Mouse (Mus musculus): Measurements from ENCODE around the gene Sertad4. TPM values are rescaled to one million over a fixed set of nuclear protein-coding genes. Genes with fewer than 3 reads are reported as not detected.

The Sertad4 gene
- polyA plus RNA-seq, 1 experiment from 2014 or later = 12.3 TPM

DNA sequence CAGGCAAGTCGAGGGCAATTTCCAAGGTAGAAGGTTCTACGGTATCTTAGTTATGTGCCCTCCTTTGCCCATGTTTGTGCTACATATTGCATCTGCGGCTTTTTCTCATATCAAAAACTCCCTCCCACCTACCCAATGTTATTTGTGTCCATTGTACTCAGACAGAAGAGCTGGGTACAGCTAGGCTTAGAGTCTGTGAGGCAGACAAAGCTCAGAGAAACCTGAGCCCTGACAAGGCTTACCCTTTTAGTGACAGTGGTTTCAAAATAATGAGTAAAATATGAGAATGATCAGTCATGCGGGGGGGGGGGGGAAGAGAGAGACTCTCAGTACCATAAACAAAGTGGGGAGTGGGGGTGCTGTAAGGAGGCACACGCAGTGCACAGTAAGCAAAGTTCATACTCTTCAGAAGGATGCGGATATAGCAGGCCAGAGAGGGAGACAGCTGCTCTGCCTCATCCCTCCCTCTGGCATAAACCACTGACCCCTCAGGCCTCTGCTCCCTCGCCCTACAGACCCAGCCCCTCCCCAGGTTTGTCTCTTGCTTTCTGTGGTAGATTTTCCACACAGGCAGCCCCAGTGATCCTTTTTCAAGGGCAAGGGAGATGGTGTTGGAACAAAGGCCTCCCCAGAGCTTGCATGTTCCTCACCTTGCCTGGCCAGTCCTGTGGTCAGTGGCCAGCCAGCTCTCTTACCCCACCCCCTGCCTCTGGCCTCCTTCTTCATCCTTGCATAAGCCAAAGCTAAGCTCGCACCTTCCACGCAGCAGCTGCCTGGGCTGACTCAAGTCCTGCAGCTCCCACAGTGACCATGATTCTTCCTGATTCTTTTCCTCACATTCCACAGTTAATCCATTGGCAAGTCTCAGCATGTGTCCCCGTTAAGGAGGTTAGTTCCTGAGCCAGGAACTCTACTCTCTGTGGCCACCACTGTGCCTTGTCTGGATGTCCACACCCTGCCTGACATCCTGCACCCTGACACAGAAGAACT lies 49.1 kb downstream of the Sertad4 start:
- Histone ChIP-seq H3K27me3 (no peaks in the 10 kb centered on the region), H3K9me3 (replicated peaks) (no peaks in the 10 kb centered on the region), H3K4me3 (no peak overlapping the region), H3K36me3 (no peaks in the 10 kb centered on the region), H3K4me2 (no peak overlapping the region), H3K9ac (no peak overlapping the region), H3K27ac (peak overlapping the region; percentile 45; the same call in 1 of the 2 replicates), H3K4me1 (replicated peaks) (peaks cover 8% of the 10 kb centered on the region)
- ATAC-seq (replicated peaks; ENCODE audit: insufficient number of reproducible peaks, insufficient read depth, low FRiP score, low read depth) = peak; percentile 58
- WGBS = 60% methylated on average over 9 of the region's 10 CpGs

DNA sequence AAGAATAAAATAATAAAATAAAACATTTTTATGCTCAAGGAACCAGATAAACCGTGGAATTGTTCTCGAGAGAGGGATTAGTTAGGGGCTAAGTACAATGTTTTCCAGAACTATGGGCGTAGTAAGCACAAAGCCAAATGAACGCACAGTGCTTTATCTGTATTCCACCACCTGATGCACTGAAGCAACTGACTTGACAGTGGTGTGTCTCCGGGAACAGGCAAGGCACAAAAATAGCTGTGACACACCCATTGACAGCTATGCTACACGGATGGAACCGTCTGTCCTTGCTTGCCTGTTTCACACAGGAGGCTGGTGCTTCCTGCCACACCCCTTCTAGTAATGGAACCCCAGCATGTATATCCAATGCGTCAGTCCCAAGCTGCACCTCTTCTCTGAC lies 55.2 kb downstream of the Sertad4 start:
- H3K9me3 ChIP-seq (replicated peaks) = no peaks in the 10 kb centered on the region
- no peaks in the 10 kb centered on the region for H3K36me3 ChIP-seq
- H3K4me3 ChIP-seq = no peak overlapping the region
- no peak overlapping the region for H3K27ac ChIP-seq
- no peaks in the 10 kb centered on the region for H3K27me3 ChIP-seq
- peaks cover 34% of the 10 kb centered on the region for H3K4me1 ChIP-seq (replicated peaks)
- WGBS = 72% methylated on average over 8 of the region's 8 CpGs
- H3K4me2 ChIP-seq = no peak overlapping the region
- no peak overlapping the region for H3K9ac ChIP-seq
- ATAC-seq (replicated peaks; ENCODE audit: insufficient number of reproducible peaks, insufficient read depth, low FRiP score, low read depth) = no peak

DNA sequence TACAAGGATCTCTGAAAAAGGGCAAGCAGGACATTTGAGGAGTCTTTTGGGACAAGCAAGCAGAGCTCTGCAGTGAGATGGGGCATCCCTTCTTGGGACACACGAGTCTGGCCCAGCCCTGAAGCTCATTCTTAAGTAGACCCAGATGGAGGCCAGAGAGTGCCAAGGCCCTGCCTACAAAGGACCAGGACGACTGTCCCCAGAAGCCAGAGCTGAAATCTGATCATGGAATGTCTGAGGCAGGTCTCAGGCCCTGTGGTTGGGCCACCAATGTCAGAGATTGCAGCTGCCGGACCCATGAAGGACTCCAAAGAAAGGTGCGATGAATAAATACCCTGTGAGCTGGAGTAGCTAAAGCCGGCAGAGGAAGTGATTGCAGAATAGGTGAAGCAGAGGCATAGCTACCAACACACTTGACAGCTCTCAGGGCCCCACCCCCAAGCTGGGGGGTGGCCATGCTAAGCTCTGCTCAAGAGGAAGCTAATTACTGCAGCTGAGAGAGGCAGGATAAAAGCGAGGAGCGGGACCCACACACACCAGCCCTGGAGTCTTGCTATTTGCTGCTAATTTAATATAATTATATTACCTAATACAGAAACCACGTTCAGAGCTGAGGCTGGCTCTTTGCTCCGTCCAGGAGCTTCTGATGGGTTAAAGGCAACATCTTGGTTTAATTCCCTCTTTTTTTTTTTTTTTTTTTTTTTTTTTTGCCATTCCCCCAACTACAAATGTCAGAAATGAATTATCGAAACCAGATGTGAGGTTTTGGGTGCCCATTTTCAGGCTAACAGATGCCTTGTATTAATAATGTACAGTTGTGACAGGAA lies 56.2 kb downstream of the Sertad4 start:
- H3K9ac ChIP-seq = no peak overlapping the region
- WGBS = 43% methylated on average over 10 of the region's 10 CpGs
- no peak for ATAC-seq (replicated peaks; ENCODE audit: insufficient number of reproducible peaks, insufficient read depth, low FRiP score, low read depth)

DNA sequence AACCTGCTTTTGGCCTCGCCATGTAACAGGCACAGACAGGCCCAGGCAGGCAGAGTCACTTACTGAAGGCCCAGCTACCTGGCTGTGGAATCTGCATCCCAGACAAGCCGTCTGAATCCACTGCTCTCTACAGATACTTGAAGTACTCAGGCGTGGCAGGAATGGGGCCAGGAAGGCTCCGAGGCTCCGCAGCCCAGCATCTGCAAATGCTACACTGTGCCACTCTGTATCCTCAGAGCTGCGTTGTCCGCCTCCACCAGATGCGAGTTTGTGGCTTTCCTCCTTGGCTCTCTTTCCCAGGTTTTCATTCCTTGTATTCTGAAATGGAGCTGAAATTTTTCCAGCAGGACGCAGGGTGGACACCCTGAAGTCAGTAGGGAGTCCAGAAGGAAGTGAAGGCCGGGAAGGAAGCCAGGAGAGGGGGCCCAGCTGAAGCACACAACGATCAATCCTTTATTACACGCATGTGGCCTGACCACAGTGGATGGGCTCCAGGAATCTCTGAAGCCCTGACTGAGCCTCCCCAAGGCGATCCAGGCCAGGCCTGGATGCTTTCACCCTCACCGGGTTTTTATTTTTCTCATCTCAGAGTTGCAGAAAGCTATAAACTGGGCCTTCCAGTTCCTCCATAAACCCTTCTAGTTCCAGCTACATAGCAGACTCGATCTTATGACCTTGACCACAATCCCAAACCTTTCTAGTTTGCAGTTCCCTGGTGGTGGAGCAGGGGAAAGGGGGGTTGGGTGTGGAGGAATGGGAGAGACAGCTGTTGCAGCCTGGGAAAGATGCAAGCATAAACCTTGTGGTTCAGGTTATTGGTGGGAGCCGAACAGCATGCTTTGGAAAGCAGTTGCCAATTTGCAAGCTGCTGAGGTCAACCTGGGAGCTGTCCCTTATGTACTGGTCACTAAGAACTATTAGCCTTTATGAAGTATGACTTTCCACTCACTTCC lies 57.1 kb downstream of the Sertad4 start:
- no peak overlapping the region for H3K9ac ChIP-seq
- H3K4me2 ChIP-seq = no peak overlapping the region
- 60% methylated on average over 16 of the region's 16 CpGs for WGBS
- H3K9me3 ChIP-seq (replicated peaks) = no peaks in the 10 kb centered on the region
- H3K36me3 ChIP-seq = no peaks in the 10 kb centered on the region
- no peak overlapping the region for H3K4me3 ChIP-seq
- H3K4me1 ChIP-seq (replicated peaks) = peaks cover 34% of the 10 kb centered on the region
- no peaks in the 10 kb centered on the region for H3K27me3 ChIP-seq
- peak; percentile 53 for ATAC-seq (replicated peaks; ENCODE audit: insufficient number of reproducible peaks, insufficient read depth, low FRiP score, low read depth)
- H3K27ac ChIP-seq = peak overlapping the region; percentile 67

More for the DNA sequence above, 56.2 kb downstream of the Sertad4 start:
- Histone ChIP-seq H3K9me3 (replicated peaks) (no peaks in the 10 kb centered on the region), H3K27me3 (no peaks in the 10 kb centered on the region), H3K36me3 (no peaks in the 10 kb centered on the region), H3K4me1 (replicated peaks) (peaks cover 34% of the 10 kb centered on the region), H3K27ac (peak overlapping the region; percentile 67), H3K4me3 (no peak overlapping the region), H3K4me2 (no peak overlapping the region)

DNA sequence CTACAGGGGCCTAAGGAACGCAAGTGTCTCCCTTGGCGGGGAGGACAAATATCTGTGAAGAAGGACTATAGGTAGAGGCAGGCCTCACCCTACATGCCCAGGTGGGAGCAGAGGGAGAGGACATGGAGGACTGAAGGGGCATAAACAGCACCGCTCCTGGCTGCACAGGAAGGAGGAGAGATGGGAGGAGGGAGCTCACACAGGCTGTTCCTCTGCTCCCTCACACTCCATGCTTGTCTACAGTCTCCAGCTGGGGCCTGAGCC lies 58.6 kb downstream of the Sertad4 start:
- no peak for ATAC-seq (replicated peaks; ENCODE audit: insufficient number of reproducible peaks, insufficient read depth, low FRiP score, low read depth)
- no peak overlapping the region for H3K9ac ChIP-seq
- no peaks in the 10 kb centered on the region for H3K36me3 ChIP-seq
- WGBS = 39% methylated on average over 3 of the region's 3 CpGs
- H3K4me3 ChIP-seq = no peak overlapping the region
- H3K4me1 ChIP-seq (replicated peaks) = peaks cover 39% of the 10 kb centered on the region
- H3K27me3 ChIP-seq = no peaks in the 10 kb centered on the region
- H3K4me2 ChIP-seq = no peak overlapping the region
- H3K9me3 ChIP-seq (replicated peaks) = no peaks in the 10 kb centered on the region
- H3K27ac ChIP-seq = peak overlapping the region; percentile 39

DNA sequence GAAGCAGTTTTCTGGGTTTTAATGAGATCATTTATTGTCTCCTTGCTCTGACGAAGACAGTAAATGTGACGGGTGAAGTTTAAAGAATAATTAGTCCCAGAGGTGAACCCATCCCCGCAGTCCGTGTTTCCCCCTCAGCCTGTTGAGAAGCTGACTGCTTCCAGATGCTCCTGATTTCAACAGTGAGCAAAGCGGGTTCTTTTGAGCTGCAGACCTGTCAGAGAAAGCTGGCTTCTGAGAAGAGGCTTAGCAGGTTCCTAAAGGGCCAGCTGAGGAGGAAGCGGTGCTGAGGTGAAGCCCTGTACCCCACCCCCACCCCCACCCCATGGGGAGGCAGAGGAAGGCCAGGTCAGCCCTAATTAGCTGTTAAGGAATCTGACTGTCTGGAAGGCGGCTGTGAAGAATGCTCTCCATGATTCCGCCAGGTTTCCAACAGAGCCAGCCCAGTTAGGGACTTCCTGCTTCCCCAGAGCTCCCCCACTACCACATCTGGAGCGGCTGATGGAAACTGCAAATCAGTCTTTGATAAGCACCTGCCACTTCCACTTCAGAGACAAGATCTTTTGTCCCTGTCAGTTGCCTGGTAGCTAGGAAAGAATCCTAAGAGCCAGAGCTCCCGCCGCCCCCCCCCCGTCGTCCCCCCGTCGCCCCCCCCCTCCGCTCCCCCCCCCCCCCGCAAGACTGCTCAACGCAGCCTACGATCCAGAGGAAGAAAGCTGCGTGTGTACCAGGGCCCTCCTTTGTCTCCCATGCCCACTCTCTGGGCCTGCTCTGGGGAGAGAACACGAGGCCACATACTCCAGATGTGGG lies 59.1 kb downstream of the Sertad4 start:
- ATAC-seq (replicated peaks; ENCODE audit: insufficient number of reproducible peaks, insufficient read depth, low FRiP score, low read depth) = no peak
- H3K4me3 ChIP-seq = no peak overlapping the region
- 6% methylated on average over 17 of the region's 21 CpGs for WGBS

DNA sequence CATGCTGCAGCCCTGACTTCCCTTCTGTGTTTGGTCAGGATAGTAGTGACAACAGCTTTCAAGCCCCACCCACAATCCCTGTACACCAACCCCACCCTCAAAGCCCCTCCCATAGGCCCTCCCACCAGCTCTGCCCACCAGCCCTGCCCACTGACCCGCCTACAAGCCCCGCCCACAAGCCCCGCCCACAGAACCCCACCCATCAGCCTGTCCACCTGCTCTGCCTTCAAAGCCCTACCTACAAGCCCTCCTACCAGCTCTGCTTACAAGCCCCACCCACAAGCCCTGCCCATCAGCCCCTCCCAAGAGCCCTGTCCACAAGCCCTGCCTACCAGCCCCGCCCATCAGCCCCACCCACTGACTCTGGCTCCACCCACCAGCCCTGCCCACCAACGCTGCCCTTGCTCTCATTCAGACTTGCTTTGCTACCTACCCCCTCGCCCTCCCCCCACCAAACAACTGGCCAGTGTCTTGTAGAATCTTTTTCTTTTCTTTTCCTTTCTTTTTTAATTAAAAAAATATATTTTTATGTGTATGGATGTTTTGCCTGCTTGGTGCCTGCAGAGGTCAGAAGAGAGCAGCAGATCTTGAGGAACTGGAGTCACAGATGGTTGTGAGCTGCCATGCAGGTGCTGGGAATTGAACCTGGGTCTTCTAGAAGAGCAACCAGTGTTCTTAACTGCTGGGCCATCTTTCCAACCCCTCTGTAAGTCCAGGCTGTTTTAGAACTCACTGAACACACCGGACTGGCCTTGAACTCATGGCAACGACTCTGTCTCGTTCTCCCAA lies 60.4 kb downstream of the Sertad4 start:
- no peak overlapping the region for H3K4me2 ChIP-seq
- 62% methylated on average over 9 of the region's 9 CpGs for WGBS
- no peak overlapping the region for H3K4me3 ChIP-seq
- ATAC-seq (replicated peaks; ENCODE audit: insufficient number of reproducible peaks, insufficient read depth, low FRiP score, low read depth) = no peak
- no peaks in the 10 kb centered on the region for H3K27me3 ChIP-seq
- no peaks in the 10 kb centered on the region for H3K36me3 ChIP-seq
- no peak overlapping the region for H3K27ac ChIP-seq
- peaks cover 45% of the 10 kb centered on the region for H3K4me1 ChIP-seq (replicated peaks)
- no peaks in the 10 kb centered on the region for H3K9me3 ChIP-seq (replicated peaks)
- H3K9ac ChIP-seq = no peak overlapping the region

More for the DNA sequence above, 59.1 kb downstream of the Sertad4 start:
- peaks cover 44% of the 10 kb centered on the region for H3K4me1 ChIP-seq (replicated peaks)
- H3K27me3 ChIP-seq = no peaks in the 10 kb centered on the region
- no peaks in the 10 kb centered on the region for H3K9me3 ChIP-seq (replicated peaks)
- no peak overlapping the region for H3K9ac ChIP-seq
- no peaks in the 10 kb centered on the region for H3K36me3 ChIP-seq
- H3K27ac ChIP-seq = peak overlapping the region; percentile 71
- H3K4me2 ChIP-seq = peak overlapping the region; percentile 46

Other genes starting within 250 kb of the Sertad4 start
- gene Hhat, start 84.5 kb downstream of the Sertad4 start, polyA plus RNA-seq (2015; fragmentation: Nextera tagmentation; extraction: Ambion mirVana) = 5.5 and 6.8 TPM in 2 replicates
- gene Syt14, start 180.0 kb upstream of the Sertad4 start, polyA plus RNA-seq (2015; fragmentation: Nextera tagmentation; extraction: Ambion mirVana) = 0.21 and 0.55 TPM in 2 replicates

All from heart, embryonic 15.5 days (tissue).